Mouse (Mus musculus): ENCODE results near the gene C1qbp.

Gene C1qbp

DNA sequence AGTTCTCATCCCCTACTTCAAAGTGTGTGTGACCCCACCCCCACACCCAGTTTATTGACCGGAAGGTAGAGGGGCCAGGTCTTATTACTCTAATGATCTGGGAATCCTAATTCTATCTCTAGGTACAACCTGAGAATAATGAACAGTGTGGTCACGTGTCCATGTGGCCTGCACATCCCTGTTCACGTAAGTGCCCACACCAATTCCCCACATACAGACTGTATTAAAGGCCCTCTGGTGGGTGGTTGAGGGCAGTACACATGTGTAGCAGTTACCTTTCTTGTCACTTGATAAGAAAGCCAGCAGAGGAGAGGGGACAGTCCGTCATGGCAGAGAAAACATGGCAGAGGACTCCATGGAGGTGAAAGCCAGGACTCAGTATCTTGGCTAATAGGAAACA, 8.9 kb downstream of the C1qbp start:
- DNase-seq (ENCODE audit: low read depth): peak; percentile 64

DNA sequence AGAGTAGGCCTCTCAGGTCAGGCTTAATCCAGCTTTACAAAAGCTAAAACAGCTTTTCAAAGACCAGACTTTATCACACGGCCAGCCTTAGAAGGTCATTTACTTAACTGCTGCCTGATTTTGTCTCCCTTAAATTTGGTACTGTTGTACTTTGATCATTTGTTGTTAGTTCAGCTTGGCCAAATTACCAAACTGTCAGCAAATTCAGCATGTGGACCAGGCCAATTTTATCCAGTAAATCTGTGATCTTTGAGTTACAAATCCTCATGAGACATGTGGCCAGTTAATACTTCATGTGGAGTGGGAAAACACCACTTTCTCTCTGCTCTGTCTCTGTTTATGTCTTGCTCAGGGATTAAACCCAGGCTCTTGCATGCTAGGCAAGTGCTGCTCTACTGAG, 10.2 kb downstream of the C1qbp start:
- DNase-seq (ENCODE audit: low read depth): no peak

DNA sequence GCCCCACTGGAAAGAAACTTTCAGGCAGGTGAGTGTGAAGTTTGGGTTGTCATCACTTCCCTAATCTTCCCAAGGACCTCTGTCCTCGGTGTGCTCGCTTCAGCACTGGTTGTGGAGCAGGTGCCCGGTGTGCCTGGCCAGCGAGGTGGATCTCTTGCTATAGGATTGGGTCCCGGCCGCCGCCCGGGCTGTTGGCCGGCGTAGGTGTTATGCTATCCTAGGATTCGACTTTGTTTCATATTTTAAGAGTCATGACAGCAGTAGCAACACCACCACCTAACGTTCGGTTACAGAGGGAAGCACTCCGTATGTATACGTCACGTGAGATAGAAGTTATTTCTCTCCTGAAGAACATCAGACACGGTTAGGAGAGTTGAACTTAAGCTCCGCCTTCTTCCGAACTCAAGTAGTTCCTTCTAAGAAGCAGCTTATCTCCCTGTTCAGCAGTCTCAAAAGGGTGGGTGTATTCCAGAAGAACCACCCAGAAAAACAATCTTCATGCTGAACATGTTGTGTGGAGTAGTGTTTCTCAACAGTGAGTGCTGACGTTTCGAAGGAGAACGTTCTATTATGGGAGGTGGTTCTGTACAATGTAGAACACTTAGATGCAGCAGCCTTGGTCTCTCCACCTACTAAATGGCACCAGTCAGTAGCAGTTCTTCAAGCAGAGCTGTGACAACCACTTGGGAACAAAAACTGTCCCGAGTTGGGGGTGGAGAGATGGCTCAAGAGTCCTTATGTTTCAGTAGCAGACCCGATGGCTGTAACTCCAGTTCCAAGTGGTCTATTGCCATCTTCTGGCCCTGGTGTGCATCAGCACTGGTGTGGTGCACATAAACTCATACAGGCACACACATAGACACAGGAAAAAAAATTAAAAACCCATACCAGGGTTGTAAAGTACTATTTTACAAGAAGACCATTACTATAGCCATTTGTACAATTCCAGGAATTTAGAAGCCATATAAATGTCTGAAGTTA, 12.0 kb downstream of the C1qbp start:
- DNase-seq (ENCODE audit: low read depth): peak; percentile 80

DNA sequence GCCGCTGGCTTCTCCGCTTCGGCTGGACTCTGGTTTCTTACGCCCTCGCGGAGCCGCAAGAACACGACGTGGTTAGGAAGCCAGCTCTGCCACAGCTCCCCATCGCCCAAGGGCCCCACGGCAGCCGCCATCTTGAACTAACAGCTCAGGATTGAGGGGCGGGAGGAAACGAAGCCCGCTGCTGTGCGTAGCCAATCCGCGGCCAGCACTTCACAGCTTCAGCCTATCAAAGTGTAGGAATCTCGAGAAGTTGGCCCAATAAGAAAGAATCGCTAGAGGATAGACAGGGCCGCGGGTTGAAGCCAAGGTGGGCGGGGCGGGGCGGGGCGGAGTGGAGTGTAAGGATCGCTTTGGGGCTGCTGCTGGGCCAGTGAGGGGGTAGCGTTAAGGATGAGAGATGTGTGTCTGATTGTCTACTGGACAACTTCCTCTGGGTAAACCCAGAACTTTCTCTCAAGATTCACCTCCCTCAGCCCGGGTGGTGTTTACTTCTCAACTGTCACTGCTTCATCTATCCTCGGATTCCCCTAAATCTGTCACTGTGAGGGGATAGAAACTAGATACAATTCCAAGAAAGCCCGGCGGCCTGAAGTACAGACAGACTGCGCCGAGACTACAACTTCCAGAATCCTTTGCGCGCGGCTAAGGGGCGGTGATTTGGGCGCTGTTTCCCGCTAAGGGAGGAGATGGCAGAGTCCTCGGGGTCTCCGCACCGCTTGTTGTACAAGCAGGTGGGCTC, 12.8 kb downstream of the C1qbp start, which contains the start of the genes Nup88 and Rpain:
Gene Nup88 (minus strand): TSS at position 153 of the 739 bp plus-strand sequence.
Gene Rpain (plus strand): TSS at position 393 of the 739 bp plus-strand sequence.
- DNase-seq (ENCODE audit: low read depth): peak; percentile 98

DNA sequence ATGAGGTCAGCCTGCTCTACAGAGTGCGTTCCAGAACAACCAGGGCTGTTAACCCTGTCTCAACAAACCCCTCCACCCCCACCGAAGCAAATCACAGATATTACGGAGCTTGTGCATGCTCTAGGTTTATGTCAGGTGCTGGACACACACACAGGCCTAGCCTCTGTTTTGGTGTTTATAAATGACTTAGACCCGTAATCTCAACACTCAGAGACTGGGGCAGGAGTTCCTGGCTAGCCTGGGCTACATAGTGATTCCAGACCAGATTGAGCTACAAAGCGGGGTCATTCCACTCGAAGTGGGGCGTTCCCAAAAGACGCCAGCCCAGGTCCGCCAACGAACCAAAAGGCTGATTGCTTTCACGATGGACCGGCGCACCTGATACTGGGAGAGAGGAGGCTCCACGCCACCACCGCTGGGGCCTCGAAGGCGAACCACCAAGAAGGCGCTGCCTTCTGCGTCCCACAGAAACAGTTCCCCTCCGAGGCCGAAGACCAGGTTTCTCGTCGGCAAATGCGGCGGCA, 13.5 kb downstream of the C1qbp start:
- no peak for DNase-seq (ENCODE audit: low read depth)

DNA sequence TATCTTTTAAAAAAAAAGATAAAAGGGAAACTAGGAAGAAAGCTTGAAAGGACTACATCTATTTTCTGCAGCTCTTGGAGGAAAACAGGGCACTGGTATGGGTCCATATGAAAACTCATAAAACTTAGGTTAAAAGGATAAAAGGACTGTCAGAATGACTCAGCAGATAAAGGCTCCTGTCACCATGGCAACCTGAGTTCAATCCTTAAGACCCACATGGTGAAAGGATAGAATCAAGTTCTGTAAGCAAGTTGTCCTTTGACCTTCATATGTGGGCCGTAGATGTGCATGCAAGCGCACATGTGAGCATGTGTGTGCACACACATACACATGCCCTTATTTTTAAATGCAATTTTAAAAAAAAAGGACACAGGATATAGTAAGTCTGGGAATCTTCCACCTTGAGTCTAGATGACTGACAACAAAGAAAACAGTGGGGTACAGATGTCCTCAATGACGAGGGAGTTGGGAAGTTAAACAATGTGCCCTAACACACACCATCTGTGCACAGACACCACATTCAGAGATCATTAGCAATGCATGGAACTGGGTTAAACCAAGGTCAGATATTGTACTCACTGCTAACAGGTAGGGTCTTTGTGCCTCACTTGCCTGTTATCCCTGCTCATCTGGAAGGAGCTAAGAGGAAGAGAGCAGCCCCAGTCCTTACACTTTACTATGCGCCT, 18.5 kb downstream of the C1qbp start:
- DNase-seq (ENCODE audit: low read depth): peak; percentile 27

DNA sequence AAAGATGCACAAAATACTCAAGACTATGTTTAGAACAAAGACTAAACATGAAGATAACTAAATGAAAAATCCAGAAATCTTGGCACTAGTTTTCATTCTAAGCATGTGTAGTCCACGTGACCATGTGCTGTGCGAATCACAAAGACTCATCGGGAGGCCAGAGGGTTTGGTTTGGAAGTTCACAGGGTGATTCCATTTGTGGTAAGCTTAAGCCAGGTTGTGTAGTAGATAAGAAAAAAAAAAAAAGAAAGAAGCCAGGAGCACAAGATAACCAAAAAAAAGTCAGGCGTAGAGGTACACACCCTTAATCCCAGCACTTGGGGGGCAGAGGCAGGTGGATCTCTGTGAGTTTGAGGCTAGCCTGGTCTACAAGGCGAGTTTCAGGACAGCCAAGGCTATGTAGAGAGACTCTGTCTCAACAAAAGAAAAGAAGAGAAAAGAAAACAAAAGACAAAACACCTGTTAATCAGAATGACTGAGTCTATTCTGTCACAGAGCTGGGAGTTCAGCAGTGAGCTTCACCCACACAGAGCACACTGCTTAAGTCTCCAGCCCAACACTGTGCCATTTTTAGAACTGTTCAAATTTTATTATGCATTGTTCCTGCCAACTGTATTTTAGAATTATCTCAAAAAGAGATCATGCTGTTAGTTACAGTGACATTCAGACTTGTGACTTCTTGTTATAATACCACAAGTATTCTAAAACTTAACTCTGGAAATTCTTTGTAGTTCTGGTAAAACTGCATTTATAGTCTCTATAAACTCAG, 21.9 kb downstream of the C1qbp start:
- DNase-seq (ENCODE audit: low read depth): no peak

DNA sequence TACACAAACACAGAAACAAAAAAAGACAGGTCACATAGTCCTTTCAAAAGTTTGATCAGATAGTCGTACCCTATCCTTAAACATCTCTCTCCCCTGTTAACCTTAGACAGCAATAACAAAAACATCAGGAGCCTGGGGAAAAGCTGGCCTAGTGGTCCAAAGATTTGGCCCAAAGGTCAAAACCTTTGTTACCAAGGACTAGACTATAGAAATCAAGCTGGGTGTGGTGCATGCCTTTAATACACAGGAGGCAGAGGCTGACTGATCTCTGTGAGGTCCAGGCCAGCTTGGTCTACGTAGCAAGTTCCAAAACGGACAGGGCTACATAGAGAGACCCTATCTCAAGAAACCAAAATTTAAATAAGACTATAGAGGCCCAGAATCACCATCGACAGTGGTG, 28.1 kb downstream of the C1qbp start:
- DNase-seq (ENCODE audit: low read depth): no peak

DNA sequence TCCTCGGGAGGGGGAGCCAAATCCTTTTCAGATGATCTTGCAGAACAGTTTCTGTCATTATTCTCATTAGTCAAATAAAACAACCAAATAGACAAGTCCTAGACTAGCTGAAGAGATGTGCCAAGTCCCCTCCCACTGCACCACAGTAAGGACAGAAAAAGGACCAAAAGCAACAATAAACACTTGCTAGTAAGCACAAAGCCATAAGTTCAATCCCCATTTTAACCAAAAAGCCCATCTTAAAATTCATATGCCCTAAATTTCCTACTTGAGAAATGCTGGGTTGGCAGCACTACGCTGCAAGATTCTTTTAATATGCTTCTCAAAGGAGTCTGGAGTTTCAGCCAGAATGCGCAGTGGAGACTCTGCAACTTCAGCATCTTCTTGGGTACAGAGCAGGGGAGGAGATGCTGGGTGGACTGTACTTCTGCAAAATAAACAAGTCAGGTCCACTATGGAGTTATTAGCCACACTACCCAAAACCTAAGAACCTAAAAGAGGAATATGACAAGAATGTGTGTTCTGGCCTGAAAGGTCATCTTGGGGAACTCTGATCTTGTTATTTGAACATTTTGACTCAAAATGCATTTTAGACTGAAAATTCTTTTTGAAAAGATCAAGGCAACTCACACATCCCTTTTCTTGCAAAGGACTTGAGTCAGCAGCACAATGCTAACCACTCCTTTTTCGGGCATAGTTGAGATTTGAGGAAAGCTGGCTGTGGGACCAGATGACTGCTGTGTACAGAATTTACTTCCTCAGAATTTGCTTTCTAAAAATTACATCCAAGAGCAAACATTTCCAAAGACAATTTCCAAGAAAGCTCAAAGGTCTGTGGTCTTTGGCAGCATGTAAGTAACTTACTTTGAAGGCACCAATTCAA, 37.6 kb downstream of the C1qbp start:
- no peak for DNase-seq (ENCODE audit: low read depth)

DNA sequence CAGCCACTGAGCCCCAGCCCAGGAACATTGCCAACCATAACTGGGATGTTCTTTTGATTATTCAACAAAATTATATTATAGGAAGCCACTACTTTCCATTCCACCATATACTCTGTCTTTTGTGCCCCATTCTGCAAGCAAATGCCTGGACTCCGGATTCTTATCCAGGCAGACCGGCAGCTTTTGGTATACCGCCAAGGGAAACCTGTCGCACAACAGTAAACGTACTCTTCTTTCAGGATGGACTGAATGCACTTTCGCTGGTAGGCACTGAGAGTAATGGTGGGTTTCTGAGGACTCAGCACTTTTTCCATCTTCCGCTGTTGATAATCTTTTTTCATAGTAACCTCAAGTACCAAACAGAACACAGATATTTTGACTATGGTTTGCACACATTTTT, 39.2 kb downstream of the C1qbp start:
- no peak for DNase-seq (ENCODE audit: low read depth)

DNA sequence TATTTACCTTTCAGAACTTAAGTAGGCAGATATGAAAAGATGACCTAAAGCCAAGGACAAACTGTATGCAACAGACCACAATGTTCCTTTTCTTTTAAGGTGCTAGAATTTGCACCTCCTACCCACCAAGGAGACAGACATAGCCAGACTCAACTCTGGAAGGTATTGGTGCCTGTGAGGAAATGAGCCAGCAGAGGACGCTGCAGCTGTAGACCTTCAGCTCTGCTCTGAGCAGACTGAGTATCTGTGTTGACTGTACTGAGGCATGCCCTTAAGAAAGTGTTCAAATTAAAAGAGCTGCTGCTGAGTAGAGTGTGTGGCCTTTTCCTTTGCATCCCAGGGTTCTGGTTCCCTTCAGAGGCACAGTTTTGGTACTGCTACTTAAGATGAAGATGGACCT, 40.2 kb downstream of the C1qbp start:
- DNase-seq (ENCODE audit: low read depth): no peak

DNA sequence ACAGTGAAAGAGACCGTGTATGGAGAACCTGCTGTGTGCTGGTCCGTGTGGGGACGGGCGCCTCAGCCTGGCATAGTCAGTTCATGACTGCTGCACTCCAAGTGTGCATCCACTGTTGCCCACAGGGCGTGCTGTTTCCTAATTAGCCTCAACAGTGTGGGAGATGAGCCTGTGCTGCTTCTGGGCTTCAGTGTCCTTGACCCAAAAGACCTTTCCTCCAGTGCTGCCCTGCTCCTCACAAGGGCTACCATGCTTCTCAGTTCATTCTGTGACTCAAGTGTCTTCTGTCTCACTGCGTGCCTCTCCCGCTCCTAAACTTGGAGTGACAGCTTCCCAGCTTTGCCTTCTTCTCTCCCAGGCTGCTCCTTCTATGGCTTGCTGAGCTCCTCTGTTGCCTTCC, 47.5 kb downstream of the C1qbp start:
- no peak for DNase-seq (ENCODE audit: low read depth)

DNA sequence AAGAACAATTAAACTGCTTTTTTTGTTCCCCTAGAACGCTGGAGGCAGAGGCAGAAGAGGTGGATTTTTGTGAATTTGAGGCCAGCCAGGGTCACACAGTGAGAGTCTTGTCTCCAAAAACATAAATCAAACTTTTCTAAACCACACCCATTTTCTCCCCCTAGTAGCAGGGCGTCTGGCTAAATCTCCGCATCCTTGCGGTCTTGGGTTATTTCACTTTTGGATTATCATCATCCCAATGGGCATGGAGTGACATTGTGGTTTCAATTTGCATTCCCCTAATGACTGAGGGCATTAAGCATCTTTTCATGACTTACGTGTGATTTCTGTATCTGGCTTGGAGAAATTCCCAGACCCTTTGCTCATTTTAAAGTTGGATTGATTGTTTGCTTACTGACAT, 51.4 kb downstream of the C1qbp start:
- no peak for DNase-seq (ENCODE audit: low read depth)
